Mouse (Mus musculus) testis, postnatal 14 days (tissue): Measurements from ENCODE around the gene Mindy3.

Source experiments
- DNase-seq: peaks from one replicate; pipeline ENCODE4 v3.0.0; 2021; ENCODE audit warnings: low spot score

Gene Mindy3

DNA sequence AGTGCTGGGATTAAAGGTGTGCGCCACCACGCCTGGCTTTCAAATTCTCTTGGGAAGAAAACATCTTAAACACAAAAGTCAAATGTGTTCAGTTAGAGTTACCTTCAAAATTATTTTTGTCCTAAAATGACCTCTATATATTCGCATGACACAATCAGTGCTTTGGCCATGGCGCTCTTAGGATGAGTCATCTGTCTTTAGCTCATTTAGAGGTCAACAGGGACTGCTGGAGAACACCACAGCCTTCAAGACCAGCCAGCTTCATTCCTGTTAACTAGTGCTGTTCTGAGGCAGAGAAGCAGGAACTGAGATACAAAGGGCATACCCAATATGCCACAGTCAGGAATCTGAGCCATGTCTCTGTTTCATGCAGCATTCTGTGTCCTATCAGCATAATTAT is 47.9 kb downstream of the Mindy3 start:
- no peak for DNase-seq

DNA sequence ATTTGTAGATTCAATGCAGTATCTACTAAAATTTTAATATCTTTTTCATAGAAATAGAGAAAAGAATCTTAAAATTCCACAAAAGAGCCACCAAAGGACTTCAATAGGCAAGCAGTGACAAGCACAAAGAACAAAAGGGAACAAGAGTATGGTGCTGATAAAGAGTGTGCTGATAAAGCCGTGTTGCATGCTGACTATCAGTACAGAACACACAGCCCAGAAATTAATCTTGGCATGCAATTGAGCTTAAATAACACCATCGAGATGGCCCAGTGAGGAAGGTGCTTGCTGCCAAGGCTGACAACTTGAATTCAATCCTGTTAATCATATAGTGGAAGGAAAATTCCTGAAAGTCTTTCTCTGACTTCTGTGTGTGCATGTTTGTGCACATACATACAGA is 50.8 kb downstream of the Mindy3 start:
- no peak for DNase-seq

GRCm38 (mm10) chr2:12368016-12368415 is 51.3 kb downstream of the Mindy3 start:
- no peak for DNase-seq

DNA sequence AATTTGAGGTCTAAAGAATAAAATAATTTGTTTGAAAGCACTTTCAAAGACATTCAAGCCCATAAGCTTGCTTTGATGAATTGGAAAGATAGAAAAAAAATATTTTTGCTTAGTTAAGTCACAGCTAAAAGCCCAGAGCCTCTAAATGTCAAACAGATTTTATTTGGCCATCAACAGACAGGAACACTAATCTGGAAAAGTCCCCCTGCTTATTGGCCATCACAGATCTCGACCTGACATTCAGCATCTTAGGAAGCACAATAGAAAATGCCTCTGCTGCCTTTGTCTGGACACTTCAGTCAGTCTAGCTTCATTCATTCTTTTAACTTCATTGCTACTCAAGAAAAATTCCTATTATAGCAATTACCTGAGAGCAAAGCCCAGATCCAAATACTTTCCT is 58.0 kb downstream of the Mindy3 start:
- no peak for DNase-seq

GRCm38 (mm10) chr2:12354837-12355236 is 64.4 kb downstream of the Mindy3 start:
- DNase-seq: no peak

DNA sequence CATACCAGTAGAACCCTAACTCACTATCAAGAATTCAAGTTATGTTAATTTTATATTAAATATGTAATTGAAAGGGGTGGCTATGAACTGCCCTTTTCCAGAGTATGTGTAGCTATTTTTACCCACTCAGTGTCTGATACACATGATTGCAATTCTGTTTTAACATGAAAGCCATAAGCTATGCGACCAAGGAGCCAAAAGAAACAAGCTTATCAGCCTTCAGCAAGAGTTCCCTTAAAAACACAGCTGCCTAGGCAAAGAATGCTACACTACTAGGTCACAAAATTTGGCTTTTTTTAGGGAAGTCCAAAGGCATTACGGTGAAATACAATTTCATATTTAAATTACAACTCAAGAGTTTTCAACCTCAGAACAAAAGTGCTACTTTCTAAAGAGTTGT is 70.4 kb downstream of the Mindy3 start:
- DNase-seq: no peak

DNA sequence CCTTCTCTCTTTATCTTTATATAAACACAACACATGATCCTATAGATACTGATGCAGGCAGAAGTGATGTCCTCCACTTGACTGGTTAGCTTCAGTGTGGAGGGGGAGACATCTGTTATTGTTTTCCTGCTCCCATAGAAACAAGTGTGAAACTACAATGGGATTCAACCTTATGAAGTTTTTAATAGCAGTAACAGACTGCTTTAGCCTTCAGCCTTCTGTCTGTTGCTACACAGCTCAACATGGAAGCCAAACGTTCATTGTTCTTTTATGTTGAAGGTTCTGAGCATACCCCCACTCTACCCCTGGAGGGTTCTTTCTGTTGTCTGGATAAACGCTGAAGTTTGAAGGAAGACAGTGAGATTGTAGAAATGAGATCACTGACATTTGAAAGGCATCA is 87.3 kb downstream of the Mindy3 start:
- no peak for DNase-seq

DNA sequence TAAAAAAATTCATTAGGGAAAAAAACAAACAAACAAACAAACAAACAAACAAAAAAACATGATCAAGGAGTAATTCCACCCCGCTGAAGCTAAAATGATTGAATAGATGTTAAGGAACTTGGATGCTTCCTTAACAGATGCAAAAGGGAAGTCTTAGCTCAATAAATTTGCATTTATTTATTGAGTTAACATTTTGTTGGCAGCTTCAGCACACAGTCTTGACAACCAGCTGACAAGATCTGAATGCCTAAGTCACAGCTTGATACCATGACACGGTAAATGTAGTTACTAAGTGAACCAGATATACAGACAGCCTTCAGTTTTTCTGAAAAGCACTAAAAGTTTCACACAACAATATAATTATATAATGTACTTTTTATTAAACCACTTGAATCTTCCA is 89.7 kb downstream of the Mindy3 start:
- no peak for DNase-seq

DNA sequence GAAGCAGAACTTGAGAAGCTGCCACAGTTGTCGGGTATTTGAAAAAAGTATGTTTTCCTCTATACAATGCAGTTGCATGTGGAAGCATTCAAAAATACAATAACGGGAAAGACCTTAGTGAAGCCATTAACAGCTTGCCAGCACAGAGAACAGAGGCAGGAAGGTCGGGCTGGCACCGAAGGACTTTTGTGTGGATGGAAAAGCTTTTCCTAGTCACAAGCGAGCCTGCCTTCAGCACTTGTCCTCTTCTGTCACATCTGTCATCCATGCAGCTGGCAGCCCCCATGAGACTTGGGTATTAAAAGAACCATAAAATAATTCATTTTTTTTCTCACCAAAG is 90.2 kb downstream of the Mindy3 start:
- no peak for DNase-seq

GRCm38 (mm10) chr2:12328355-12329067 is 90.8 kb downstream of the Mindy3 start:
- DNase-seq: no peak

- DNase-seq: no peak
Observed at GRCm38 (mm10) chr2:12327691-12328354, 91.4 kb downstream of the Mindy3 start.

GRCm38 (mm10) chr2:12327216-12327615 is 92.1 kb downstream of the Mindy3 start:
- peak; percentile 29 for DNase-seq

GRCm38 (mm10) chr2:12325868-12326267 is 93.4 kb downstream of the Mindy3 start:
- no peak for DNase-seq

GRCm38 (mm10) chr2:12325417-12325816 is 93.9 kb downstream of the Mindy3 start:
- DNase-seq: peak; percentile 14

DNA sequence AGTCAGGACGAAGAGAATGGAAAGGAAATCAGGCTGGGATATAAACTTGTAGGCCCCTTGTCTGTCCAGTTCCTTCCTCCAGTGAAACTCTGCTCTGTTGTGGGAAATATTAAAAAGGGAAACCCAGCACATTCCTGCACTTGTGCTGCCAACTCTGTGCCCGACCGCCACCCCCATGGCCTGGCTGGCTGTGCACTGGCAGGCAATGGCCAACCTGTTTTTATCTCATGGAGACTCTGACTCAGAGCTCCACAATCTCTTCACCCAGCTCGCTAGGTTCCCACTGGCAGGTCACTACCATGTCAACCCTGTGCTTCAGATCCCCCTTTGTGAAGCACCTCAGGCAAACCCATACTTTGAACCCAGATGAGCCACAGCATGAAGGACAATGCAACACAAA is 98.4 kb downstream of the Mindy3 start:
- no peak for DNase-seq

DNA sequence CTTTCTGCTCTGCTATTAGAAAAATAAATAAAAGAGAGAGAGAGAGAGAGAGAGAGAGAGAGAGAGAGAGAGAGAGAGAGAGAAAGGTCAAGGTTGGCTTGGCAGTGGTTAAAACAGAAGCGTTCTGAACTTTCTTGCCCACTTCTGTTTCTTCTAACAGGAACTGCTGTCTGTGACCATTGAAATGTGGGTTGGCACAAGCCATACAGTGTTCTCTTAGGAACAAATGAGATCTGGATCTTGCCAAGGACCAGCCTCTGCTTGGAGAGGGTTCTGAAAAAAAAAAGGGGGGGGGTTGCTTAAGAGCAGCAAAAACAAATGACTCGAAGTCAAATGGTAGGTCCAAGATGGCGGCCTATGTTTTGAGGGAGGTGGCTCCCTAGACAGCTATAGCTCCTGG is 100.6 kb downstream of the Mindy3 start:
- no peak for DNase-seq

DNA sequence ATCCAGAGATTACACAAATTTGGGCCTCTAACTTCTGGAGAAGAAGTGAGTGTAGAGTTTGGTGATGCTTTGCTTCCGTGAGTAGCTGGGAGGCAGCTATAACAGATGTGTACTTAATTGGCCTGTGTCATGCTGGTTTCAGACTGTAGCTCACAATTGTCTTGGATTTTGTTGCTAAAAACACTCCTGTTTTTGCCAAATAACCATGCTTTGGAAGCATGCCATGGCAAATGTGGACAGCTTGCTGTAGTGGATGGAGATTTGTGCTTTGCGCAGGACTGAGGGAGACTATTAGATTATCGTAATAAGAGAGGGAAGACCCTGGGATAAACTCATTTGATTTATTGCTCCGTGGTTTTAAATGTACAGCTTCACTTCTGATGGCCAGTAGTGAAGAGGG is 101.2 kb downstream of the Mindy3 start:
- DNase-seq: no peak

DNA sequence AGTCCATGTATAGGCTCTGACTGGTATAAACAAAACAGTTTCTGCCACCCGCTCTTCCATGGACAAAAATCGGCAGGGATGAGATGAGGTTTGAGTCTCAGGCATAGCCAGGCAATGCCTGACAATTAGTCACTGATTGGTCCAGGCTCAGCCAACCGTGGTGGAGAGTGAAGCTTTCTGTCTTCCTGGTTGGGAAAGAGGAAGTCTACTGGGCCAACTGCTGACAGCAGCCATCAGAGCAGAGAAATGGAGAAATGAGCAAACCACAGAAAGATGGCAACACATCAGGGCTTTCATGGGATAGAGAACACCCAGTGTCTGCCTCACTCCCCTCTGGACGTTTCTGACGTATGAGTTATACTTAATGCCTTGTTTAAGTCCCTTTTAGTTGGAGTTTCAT is 101.9 kb downstream of the Mindy3 start:
- no peak for DNase-seq

DNA sequence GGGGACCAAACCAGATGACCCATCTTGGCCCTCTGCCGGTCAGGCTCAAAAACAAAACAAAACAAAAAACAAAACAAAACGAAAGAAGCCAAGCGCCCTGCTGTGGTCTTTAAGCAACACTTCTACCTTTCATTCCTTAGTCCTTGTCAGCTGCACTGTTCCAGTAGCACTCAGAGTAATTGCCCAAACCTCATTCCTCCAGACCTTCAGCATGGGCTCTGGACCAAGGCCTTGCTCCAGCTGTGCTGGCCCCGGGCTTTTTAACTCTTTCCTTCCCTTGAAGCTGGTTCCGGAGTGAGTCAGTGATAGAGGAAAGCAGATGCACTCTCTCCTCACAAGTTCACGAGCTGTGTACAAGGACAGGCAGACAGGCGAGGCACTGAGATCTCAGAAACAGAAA is 102.9 kb downstream of the Mindy3 start:
- no peak for DNase-seq

GRCm38 (mm10) chr2:12314028-12314427 is 105.2 kb downstream of the Mindy3 start:
- DNase-seq: no peak

DNA sequence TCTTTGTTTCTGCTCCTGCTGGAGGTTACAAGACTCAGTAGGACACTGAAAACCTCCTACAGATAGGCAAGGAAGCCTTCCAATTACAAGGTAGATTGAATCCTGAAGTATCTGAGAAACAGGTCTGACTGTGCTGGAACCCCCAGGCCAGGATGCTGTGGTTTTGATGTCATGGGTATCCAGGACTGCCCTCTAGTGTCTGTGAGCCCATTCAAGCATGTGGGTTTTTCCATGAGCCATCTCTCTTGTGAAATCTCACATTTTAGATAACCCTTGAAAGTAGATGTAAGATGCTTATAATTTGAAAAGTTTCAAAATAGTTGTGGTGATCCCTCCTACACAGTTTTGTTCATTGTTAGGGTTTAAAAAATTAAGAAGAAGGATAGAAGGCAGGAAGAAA is 110.8 kb downstream of the Mindy3 start:
- DNase-seq: no peak

- DNase-seq: no peak
Observed at GRCm38 (mm10) chr2:12307311-12307710, 112.0 kb downstream of the Mindy3 start.

GRCm38 (mm10) chr2:12305064-12305650 is 114.1 kb downstream of the Mindy3 start:
- no peak for DNase-seq
